Mouse (Mus musculus): ENCODE measurements around the gene Zc2hc1c.

Gene Zc2hc1c

GRCm38 (mm10) chr12:85339243-85339729 lies 50.9 kb downstream of the Zc2hc1c start, which contains the start of gene Nek9:
Gene Nek9 (minus strand): TSS chr12:85339362.
- peak; percentile 96 for DNase-seq (ENCODE audit: low read depth)

- DNase-seq (ENCODE audit: low read depth): peak; percentile 91
Measured at GRCm38 (mm10) chr12:85339947-85340346, 51.6 kb downstream of the Zc2hc1c start.

- peak; percentile 94 for DNase-seq (ENCODE audit: low read depth)
Measured at GRCm38 (mm10) chr12:85341131-85341530, 52.7 kb downstream of the Zc2hc1c start.

GRCm38 (mm10) chr12:85342310-85342709 lies 53.9 kb downstream of the Zc2hc1c start:
- no peak for DNase-seq (ENCODE audit: low read depth)

GRCm38 (mm10) chr12:85344252-85344651 lies 55.9 kb downstream of the Zc2hc1c start:
- no peak for DNase-seq (ENCODE audit: low read depth)

- no peak for DNase-seq (ENCODE audit: low read depth)
Measured at GRCm38 (mm10) chr12:85345559-85345958, 57.2 kb downstream of the Zc2hc1c start.

- peak; percentile 84 for DNase-seq (ENCODE audit: low read depth)
Measured at GRCm38 (mm10) chr12:85346374-85346773, 58.0 kb downstream of the Zc2hc1c start.

- no peak for DNase-seq (ENCODE audit: low read depth)
Measured at GRCm38 (mm10) chr12:85347196-85347595, 58.8 kb downstream of the Zc2hc1c start.

- peak; percentile 64 for DNase-seq (ENCODE audit: low read depth)
Measured at GRCm38 (mm10) chr12:85348338-85348737, 59.9 kb downstream of the Zc2hc1c start.

All from 416B (cell line).